Mouse (Mus musculus) lung, adult 2 months (tissue): ENCODE data around the gene Zfp445. TPM values are rescaled to one million over a fixed set of nuclear protein-coding genes. Genes with fewer than 3 reads are reported as not detected.

Source experiments
- DNase-seq: peaks from one replicate; pipeline ENCODE4 v3.0.0; 2022
- H3K4me1 ChIP-seq: fragments of 200-500 bp; 2 replicates; pipeline ENCODE4 v1.6.1; 2011; ENCODE audit warnings: low read length; ENCODE audit not compliant: control insufficient read depth, insufficient read depth
- H3K4me3 ChIP-seq: fragments of 200-500 bp; replicated peaks from 2 replicates; pipeline ENCODE3; 2011; ENCODE audit warnings: low read depth, mild to moderate bottlenecking, control low read depth, low read length; ENCODE audit errors: extremely low read depth
- CTCF ChIP-seq: fragments of 200-500 bp; IDR thresholded peaks from 2 replicates; pipeline ENCODE4 v1.5.1; 2011; ENCODE audit warnings: mild to moderate bottlenecking, low read length, control low read depth; ENCODE audit not compliant: insufficient read depth
- POLR2A ChIP-seq: fragments of 200-500 bp; IDR thresholded peaks from 2 replicates; pipeline ENCODE4 v1.6.1; 2011; ENCODE audit warnings: low read depth, mild to moderate bottlenecking, control low read depth, low read length, borderline replicate concordance; ENCODE audit errors: extremely low read depth
- whole genome bisulfite sequencing: fragments of 180-500 bp; shearing (Covaris S2); methylation state at CpG from one replicate; pipeline ENCODE4 v1.1.7; 2018; 5-methylcytosine and 5-hydroxymethylcytosine counted together
- polyA plus RNA-seq: library from polyadenylated mRNA; depleted of rRNA; stranded (reverse); fragments of >200 nt; gene quantifications from 2 replicates; pipeline ENCODE4 v1.2.3, GENCODE M21; 2012; rRNA removed

The Zfp445 gene
- polyA plus RNA-seq, 1 experiment: 36.9 TPM

DNA sequence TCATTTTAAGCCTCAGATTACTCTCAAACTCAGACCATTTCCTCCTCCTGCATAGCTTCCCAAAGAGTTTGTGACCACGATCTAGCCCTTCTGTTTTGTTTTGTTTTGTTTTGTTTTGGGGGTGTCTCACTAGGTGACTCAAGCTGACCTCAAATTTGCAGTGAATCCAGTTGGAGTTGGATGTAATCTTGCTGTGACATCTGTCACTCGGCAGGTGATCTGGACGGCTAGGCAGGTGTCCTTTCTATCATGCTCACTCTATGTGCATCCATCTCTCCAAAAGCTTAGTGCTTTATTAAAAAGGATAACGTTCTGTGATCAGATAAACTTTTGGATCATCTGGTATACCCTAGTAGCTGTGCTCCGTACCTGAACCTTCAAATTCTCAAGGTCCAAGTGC is 53.4 kb downstream of the Zfp445 start:
- no peaks in the 10 kb centered on the region for H3K4me1 ChIP-seq
- WGBS: 88% methylated on average over 5 of the region's 5 CpGs
- TF ChIP-seq POLR2A: no peak
- TF ChIP-seq CTCF: no peak
- H3K4me3 ChIP-seq: no peak overlapping the region
- no peak for DNase-seq

DNA sequence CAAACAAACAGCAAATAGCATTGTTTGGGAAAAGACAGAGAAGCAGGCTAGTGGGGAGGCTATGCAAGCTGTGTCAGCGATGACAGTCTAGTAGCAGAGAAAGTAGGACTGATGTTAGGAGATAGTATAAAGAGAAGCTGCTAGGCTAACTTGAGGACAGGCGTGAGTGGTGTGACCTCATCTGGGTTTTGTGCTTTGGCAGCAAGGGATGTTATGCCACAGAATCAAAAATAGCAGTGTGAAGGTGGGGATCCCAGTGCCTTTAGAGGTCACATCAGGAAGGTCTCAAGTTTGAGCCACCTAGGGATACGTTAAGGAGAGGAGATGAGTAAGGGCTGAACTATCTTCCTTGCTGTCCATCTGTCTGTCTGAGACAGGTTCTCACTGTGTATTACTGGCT is 55.6 kb downstream of the Zfp445 start:
- TF ChIP-seq POLR2A (no peak), CTCF (no peak)
- H3K4me1 ChIP-seq: 0 out of 2 replicates have a peak, but pooled peaks cover 3% of the 10 kb centered on the region
- 87% methylated on average over 3 of the region's 3 CpGs for WGBS
- DNase-seq: no peak
- no peak overlapping the region for H3K4me3 ChIP-seq

DNA sequence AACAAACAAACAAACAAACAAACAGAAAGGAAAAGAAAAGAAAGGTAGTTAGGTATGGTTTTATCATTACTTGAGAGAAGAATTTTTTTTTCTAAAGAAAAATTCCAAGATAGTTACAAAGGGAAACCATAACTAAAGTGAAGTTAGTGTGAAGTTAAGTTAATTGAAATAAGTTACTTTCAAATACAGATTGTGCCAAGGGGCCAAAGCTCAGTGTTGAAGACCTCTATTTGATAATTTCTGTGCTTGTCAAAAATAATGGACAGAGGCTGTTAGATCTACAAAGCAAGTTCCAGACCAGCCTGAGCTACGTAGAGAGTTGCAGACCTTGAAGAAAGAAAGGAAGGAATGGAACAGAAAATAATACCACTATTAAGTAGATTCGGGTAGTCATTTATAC is 58.6 kb downstream of the Zfp445 start:
- DNase-seq: no peak
- 97% methylated on average over 2 of the region's 2 CpGs for WGBS
- TF ChIP-seq CTCF (no peak), POLR2A (no peak)

DNA sequence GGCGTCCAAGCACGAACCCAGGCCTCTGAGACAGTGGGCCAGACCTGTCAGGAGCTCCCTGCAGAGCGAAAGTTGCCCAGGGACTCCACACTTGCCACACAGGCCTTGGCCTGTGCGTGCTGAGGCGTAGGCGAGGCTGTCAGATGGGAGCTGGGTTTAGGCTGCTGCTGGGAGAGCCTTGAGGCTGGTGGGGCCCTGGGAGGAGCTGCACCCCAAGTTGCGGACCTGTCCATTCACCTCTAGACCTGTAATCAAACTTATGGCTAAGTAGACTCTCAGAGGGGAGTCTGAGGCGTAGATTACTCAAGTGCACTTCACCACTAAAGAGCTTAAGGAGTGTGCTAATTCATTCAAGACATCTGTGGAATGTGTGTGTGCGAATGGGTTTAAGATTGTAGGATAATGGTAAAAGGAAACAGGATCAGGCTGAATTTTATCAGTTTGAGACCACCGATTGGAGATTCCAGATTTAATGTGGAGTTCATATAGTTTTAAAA is 59.9 kb downstream of the Zfp445 start:
- 13% methylated on average over 10 of the region's 10 CpGs for WGBS
- no peak for DNase-seq
- TF ChIP-seq POLR2A: no peak
- TF ChIP-seq CTCF: no peak
- peak overlapping the region; percentile 77 for H3K4me3 ChIP-seq
- 0 out of 2 replicates have a peak, but pooled peaks cover 5% of the 10 kb centered on the region for H3K4me1 ChIP-seq

More for the DNA sequence above, 58.6 kb downstream of the Zfp445 start:
- Histone ChIP-seq H3K4me1 (0 out of 2 replicates have a peak, but pooled peaks cover 5% of the 10 kb centered on the region), H3K4me3 (no peak overlapping the region)

DNA sequence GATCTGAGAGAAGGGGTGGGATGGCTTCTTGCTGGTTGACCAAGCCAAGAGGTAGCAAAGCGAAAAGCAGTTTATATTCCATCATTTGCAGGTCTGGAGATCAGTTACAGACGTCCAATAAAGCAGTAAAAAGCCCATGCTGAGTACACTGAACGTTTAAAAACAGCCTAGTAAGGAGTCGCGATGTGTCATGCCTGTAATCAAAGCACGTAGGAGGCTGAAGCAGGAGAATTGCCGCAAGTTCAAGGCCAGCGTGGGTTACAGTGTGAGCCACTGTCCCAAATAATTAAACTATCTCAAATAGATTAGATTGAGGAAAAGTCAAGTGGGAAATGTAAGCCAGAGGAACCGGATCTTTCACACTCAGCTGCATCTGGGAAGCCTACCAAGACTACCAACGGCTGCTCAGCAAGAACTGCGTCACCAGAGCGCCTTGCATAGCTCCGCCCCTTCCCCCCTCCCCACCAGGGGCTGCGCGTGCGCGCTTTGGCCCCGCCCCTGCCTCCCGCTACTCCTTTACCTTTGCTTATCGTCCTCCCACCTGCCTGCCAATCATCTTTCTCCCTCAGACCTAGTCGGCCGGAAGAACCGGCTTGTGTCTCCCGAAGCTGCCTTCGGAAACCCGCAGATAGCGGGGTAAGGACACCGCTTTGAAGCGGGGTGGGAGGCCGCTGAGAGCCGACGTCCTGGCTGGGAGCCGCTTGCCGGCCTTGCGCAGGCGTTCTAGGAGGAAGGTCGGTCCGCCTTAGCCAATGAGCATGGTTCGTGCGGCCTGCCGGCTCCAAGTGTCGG is 60.6 kb downstream of the Zfp445 start, which contains the start of gene Tcaim:
Gene Tcaim (plus strand): TSS at position 487 of the 792 bp plus-strand sequence.
- WGBS: 6% methylated on average over 42 of the region's 42 CpGs
- H3K4me3 ChIP-seq: peak within 1 kb of the TSS; percentile 77
- peak; percentile 91 for DNase-seq
- TF ChIP-seq POLR2A (peak; percentile 68; the same call in 1 of the 2 replicates), CTCF (no peak)
- 0 out of 2 replicates have a peak, but pooled peaks cover 5% of the 10 kb centered on the region for H3K4me1 ChIP-seq

Other genes starting within 250 kb of the Zfp445 start
- 0.02 TPM in 1 of 2 replicates, not detected in the other for gene Topaz1, start 118.7 kb downstream of the Zfp445 start, polyA plus RNA-seq
- 2.8 and 3.9 TPM in 2 replicates for gene Tcaim, start 60.5 kb downstream of the Zfp445 start, polyA plus RNA-seq
- gene Gm35549, start 22.0 kb downstream of the Zfp445 start, polyA plus RNA-seq: not detected in 2 replicates
- gene Zkscan7, start 19.7 kb upstream of the Zfp445 start, polyA plus RNA-seq: 2.3 and 4.0 TPM in 2 replicates
- gene Zfp105, start 57.1 kb upstream of the Zfp445 start, polyA plus RNA-seq: 1.1 and 1.7 TPM in 2 replicates
- 1.3 and 2.4 TPM in 2 replicates for gene 1110059G10Rik, start 85.0 kb upstream of the Zfp445 start, polyA plus RNA-seq
- gene Kif15, start 85.0 kb upstream of the Zfp445 start, polyA plus RNA-seq: 0.81 and 0.92 TPM in 2 replicates
- 28.4 and 30.1 TPM in 2 replicates for gene Tmem42, start 155.3 kb upstream of the Zfp445 start, polyA plus RNA-seq
- 0.24 and 0.28 TPM in 2 replicates for gene Tgm4, start 168.7 kb upstream of the Zfp445 start, polyA plus RNA-seq
- gene Zdhhc3, start 247.2 kb upstream of the Zfp445 start, polyA plus RNA-seq: 253 and 404 TPM in 2 replicates
- 57.4 and 80.6 TPM in 2 replicates for gene Exosc7, start 247.2 kb upstream of the Zfp445 start, polyA plus RNA-seq